Mouse (Mus musculus): ENCODE measurements around the gene 0610012G03Rik. TPM values are rescaled to one million over a fixed set of nuclear protein-coding genes. Genes with fewer than 3 reads are reported as not detected.
"Not testable (repeated sequence)": the region's sequence is repeated elsewhere in the genome, so short reads cannot be mapped to it uniquely, and the experiment has no call there.

0610012G03Rik gene
- 101 and 107 TPM in 2 replicates for polyA plus RNA-seq (2015; fragmentation: Nextera tagmentation; extraction: Ambion mirVana)

DNA sequence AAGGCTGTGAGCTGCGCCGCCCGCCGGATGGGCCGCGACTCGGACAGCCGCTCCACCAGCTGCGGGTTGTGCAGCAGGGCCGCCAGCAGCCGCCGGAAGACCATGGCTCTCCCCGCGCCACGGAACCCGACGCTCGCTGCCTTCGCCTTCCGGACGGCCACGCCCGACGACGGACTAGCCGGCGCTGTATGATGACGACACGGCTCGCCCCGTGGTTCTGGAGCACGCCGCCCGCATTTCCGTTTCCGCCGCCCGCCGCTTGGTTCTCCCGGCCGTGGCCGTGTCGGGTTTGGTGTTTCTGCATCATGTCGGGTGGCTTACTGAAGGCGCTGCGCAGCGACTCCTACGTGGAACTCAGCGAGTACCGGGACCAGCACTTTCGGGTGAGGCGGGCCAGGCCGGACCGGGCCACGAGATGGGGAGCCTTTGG, at the start of gene 0610012G03Rik, which contains the start of gene Ncbp2:
TSS of gene 0610012G03Rik (minus strand) at position 150 of the 430 bp plus-strand sequence.
TSS of gene Ncbp2 (plus strand) at position 169 of the 430 bp plus-strand sequence.
- Histone ChIP-seq H3K9me3 (no peaks in the 10 kb centered on the region), H3K4me2 (peak within 1 kb of the TSS; percentile 96), H3K36me3 (peaks cover 36% of the 10 kb centered on the region), H3K4me1 (peaks cover 38% of the 10 kb centered on the region), H3K27me3 (replicated peaks) (no peaks in the 10 kb centered on the region), H3K9ac (peak within 1 kb of the TSS; percentile 97), H3K27ac (replicated peaks) (peak within 1 kb of the TSS; percentile 97), H3K4me3 (peak within 1 kb of the TSS; percentile 74)
- under 1% methylated on average over 55 of the region's 55 CpGs for WGBS
- peak; percentile 82 for ATAC-seq (ENCODE audit: extremely low read depth, insufficient number of reproducible peaks, low FRiP score, low TSS enrichment)

DNA sequence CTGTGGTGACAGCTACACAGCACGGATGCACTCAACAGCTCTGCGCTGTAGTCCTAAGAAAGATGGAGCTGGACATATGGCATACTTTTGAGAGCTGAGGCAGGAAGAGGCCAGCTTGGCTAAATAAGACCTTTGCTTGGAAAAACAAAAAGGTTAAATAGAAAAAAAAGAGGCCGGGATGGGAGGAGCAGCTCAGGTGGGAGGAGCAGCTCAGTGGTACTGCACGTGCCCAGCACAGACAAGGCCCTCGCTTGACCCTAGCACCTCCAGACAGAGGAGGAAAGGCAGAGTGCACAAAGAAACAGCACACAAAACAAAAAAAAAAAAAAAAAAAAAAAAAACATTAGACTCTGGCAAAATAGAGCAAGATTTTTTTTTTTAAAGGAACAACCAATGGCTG, 48.1 kb upstream of the 0610012G03Rik start:
- Histone ChIP-seq H3K4me3 (no peak overlapping the region), H3K27ac (replicated peaks) (no peak overlapping the region), H3K9ac (no peak overlapping the region), H3K4me2 (no peak overlapping the region), H3K4me1 (peaks cover 4% of the 10 kb centered on the region), H3K9me3 (no peaks in the 10 kb centered on the region), H3K27me3 (replicated peaks) (no peaks in the 10 kb centered on the region), H3K36me3 (peaks cover 48% of the 10 kb centered on the region)
- ATAC-seq (ENCODE audit: extremely low read depth, insufficient number of reproducible peaks, low FRiP score, low TSS enrichment), result no peak
- 80% methylated on average over 5 of the region's 5 CpGs for WGBS

DNA sequence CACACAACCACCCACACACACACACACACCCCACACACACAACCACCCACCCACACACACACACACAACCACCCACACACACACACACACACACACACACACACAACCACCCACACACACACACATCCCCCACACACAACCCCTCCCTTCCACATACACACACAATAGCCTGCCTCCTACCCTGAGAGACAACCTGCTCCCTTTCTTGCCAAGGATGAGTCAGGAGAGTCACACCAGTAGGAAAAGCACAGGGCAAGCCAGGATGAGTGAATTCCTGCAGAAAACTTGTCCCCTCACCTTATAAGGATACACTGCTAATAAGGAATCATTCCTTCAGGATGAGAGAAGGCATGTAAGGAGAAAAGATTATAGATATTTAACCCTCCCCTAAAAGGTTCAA, 45.7 kb upstream of the 0610012G03Rik start:
- H3K9me3 ChIP-seq, result no peaks in the 10 kb centered on the region
- no peaks in the 10 kb centered on the region for H3K4me1 ChIP-seq
- no peak overlapping the region for H3K4me2 ChIP-seq
- H3K4me3 ChIP-seq, result no peak overlapping the region
- no peak overlapping the region for H3K27ac ChIP-seq (replicated peaks)
- H3K36me3 ChIP-seq, result peaks cover 52% of the 10 kb centered on the region
- no peaks in the 10 kb centered on the region for H3K27me3 ChIP-seq (replicated peaks)
- no peak overlapping the region for H3K9ac ChIP-seq
- ATAC-seq (ENCODE audit: extremely low read depth, insufficient number of reproducible peaks, low FRiP score, low TSS enrichment), result no peak

DNA sequence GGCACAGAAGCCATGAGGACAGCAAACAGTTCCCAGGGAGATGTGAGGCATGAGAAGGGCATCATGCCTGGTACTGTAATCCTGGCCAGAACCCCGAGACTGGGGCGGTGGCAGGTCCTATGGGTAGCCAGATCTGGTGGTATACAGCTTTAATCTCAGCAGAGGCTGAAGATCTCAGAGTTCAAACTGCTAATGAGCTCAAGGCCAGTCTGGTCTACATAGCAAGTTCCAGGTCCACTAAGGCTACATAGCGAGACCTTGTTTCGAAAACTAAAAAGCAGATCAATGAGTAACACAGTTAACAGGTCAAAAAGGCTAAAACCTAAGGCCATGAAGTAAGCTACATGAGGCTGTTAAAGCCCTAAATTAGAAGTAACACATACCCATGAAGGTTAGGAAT, 44.9 kb upstream of the 0610012G03Rik start:
- H3K36me3 ChIP-seq, result peaks cover 60% of the 10 kb centered on the region
- no peaks in the 10 kb centered on the region for H3K27me3 ChIP-seq (replicated peaks)
- WGBS, result 95% methylated on average over 4 of the region's 4 CpGs
- no peak overlapping the region for H3K9ac ChIP-seq
- H3K4me2 ChIP-seq, result no peak overlapping the region
- no peaks in the 10 kb centered on the region for H3K4me1 ChIP-seq
- H3K4me3 ChIP-seq, result no peak overlapping the region
- ATAC-seq (ENCODE audit: extremely low read depth, insufficient number of reproducible peaks, low FRiP score, low TSS enrichment), result no peak
- H3K9me3 ChIP-seq, result no peaks in the 10 kb centered on the region
- no peak overlapping the region for H3K27ac ChIP-seq (replicated peaks)

DNA sequence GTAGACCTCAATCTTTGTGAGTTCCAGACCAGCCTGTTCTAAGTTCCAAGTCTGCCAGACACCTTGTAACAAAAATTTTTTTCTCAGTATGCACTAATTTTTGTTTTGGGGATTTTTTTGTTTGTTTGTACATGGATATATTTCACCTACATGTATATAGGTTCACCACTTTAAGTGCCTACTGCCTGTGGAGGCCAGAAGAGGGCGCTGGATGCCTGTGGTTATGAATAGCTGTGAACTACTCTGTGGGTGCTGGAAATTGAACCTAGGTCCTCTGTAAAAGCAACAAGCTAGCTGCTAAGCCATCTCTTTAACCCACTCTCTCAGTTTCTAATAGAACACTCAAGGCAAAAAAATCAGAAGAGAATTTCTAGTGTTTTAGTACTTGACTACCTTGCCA, 43.7 kb upstream of the 0610012G03Rik start:
- Histone ChIP-seq H3K9ac (no peak overlapping the region), H3K36me3 (peaks cover 68% of the 10 kb centered on the region), H3K4me1 (no peaks in the 10 kb centered on the region), H3K27ac (replicated peaks) (no peak overlapping the region), H3K9me3 (no peaks in the 10 kb centered on the region), H3K4me3 (no peak overlapping the region), H3K4me2 (no peak overlapping the region), H3K27me3 (replicated peaks) (no peaks in the 10 kb centered on the region)
- 50% methylated on average over 1 of the region's 1 CpGs for WGBS
- no peak for ATAC-seq (ENCODE audit: extremely low read depth, insufficient number of reproducible peaks, low FRiP score, low TSS enrichment)

DNA sequence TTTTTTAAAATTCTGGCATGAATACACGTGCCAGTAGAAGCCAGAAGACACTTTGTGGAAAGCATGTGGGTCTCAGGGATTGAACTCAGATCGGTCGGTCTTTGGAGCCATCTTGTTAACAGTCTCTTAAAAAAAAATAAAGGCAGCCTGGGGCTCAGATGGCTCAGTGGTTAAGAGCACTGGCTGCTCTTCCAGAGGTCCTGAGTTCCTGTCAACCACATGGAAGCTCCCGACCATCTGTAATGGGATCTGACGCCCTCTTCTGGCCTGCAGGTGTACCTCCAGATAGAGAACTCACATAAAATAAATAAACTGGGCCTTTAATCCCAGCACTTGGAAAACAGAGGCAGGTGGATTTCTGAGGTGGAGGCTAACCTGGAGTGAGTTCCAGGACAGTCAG, 32.7 kb upstream of the 0610012G03Rik start:
- no peak overlapping the region for H3K4me2 ChIP-seq
- no peaks in the 10 kb centered on the region for H3K9me3 ChIP-seq
- no peak overlapping the region for H3K4me3 ChIP-seq
- WGBS, result 76% methylated on average over 5 of the region's 5 CpGs
- H3K9ac ChIP-seq, result no peak overlapping the region
- no peaks in the 10 kb centered on the region for H3K4me1 ChIP-seq
- ATAC-seq (ENCODE audit: extremely low read depth, insufficient number of reproducible peaks, low FRiP score, low TSS enrichment), result no peak
- H3K27ac ChIP-seq (replicated peaks), result no peak overlapping the region
- H3K36me3 ChIP-seq, result peaks cover 72% of the 10 kb centered on the region
- no peaks in the 10 kb centered on the region for H3K27me3 ChIP-seq (replicated peaks)

DNA sequence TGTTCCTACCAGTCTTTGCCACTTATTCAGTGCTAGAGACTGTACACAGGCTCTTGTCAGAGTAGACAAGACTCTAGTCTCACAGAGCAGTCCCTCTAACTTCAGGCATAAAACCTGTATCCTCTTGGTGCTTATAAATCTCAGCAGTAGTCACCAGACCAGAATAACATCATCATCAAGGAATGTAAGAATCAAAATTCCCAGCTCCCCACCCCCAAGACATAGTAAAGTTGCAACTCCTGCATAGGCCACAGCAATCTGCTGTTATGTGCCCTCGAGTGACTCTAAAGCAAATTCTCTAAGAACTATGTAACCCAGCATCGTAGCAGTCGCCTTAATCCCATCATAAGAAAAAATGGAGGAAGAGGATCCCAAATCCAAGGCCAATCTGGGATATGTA, 31.2 kb upstream of the 0610012G03Rik start:
- no peak overlapping the region for H3K4me3 ChIP-seq
- peaks cover 76% of the 10 kb centered on the region for H3K36me3 ChIP-seq
- no peak overlapping the region for H3K27ac ChIP-seq (replicated peaks)
- 82% methylated on average over 3 of the region's 3 CpGs for WGBS
- H3K4me2 ChIP-seq, result no peak overlapping the region
- H3K4me1 ChIP-seq, result no peaks in the 10 kb centered on the region
- ATAC-seq (ENCODE audit: extremely low read depth, insufficient number of reproducible peaks, low FRiP score, low TSS enrichment), result no peak
- no peak overlapping the region for H3K9ac ChIP-seq
- H3K27me3 ChIP-seq (replicated peaks), result no peaks in the 10 kb centered on the region
- no peaks in the 10 kb centered on the region for H3K9me3 ChIP-seq

DNA sequence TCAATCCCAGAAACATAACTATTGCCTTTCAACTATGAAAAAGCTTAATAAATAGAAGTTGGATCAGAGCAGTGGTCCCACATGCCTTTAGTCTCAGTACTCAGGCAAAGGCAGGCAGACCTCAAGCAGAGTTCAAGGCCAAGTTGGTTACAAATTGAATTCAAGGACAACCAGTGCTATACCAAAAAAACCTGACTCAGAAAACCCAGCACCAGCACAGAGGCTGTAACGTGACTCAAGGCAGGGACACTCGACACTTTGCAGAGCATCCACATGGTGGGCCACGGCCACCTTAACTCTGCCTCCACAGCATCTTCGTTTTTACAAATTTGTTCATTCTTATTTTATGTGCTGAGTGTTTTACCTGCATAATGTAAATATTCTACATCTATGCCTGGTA, 27.0 kb upstream of the 0610012G03Rik start:
- no peaks in the 10 kb centered on the region for H3K9me3 ChIP-seq
- no peaks in the 10 kb centered on the region for H3K27me3 ChIP-seq (replicated peaks)
- no peak overlapping the region for H3K9ac ChIP-seq
- ATAC-seq (ENCODE audit: extremely low read depth, insufficient number of reproducible peaks, low FRiP score, low TSS enrichment), result no peak
- H3K27ac ChIP-seq (replicated peaks), result no peak overlapping the region
- WGBS, result 85% methylated on average over 4 of the region's 4 CpGs
- H3K4me2 ChIP-seq, result no peak overlapping the region
- no peaks in the 10 kb centered on the region for H3K4me1 ChIP-seq
- H3K4me3 ChIP-seq, result no peak overlapping the region
- peaks cover 81% of the 10 kb centered on the region for H3K36me3 ChIP-seq

DNA sequence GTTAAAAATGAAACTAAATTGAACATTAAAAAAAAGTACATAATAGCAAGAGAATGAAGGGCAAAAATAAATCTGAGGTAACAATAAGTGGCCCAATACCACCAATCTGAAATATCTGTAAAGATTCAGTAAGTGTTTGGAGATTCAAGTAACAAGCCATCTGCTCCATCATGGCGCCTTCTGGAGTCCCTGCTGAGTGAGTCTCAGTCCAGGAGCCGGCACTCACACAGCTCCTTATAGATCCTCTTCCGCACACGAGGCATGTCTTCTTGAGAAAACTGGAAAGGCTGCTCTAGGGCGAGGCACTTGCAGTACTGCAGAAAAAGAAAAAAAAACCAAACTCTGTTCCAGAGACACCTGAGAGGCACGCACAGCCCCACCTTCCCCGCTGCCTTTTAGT, 14.9 kb upstream of the 0610012G03Rik start:
- H3K4me1 ChIP-seq, result no peaks in the 10 kb centered on the region
- 84% methylated on average over 7 of the region's 7 CpGs for whole genome bisulfite sequencing
- no peak for ATAC-seq (ENCODE audit: extremely low read depth, insufficient number of reproducible peaks, low FRiP score, low TSS enrichment)

DNA sequence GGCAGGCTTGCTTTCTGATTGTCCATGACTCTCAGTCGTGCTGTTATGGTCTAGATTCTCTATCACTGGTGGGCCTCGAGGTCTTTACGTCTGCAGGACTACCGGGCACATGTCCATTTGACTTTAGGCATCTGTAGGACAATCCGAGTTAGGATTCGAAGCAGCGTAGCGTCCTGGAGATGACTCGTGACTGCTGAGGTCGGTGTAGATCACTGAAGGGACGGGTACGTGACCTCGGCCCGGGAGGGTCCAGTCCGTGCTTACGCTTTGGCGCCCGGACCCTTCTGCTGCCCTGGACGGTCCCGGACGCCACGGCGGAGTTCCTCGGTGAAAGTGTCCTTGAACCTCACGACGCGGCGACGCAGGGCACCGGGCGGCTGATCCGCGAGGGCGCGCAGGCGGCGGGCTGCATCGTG, 385 bp downstream of the 0610012G03Rik start:
- Histone ChIP-seq H3K4me1 (peaks cover 38% of the 10 kb centered on the region), H3K27me3 (replicated peaks) (no peaks in the 10 kb centered on the region), H3K9me3 (no peaks in the 10 kb centered on the region), H3K4me2 (peak overlapping the region; percentile 96), H3K36me3 (peaks cover 36% of the 10 kb centered on the region), H3K27ac (replicated peaks) (peak overlapping the region; percentile 97), H3K4me3 (peak overlapping the region; percentile 74), H3K9ac (peak overlapping the region; percentile 97)
- ATAC-seq (ENCODE audit: extremely low read depth, insufficient number of reproducible peaks, low FRiP score, low TSS enrichment), result no peak
- WGBS, result under 1% methylated on average over 38 of the region's 38 CpGs

More for the DNA sequence above, 14.9 kb upstream of the 0610012G03Rik start:
- Histone ChIP-seq H3K4me2 (no peak overlapping the region), H3K9ac (no peak overlapping the region), H3K27me3 (replicated peaks) (no peaks in the 10 kb centered on the region), H3K4me3 (no peak overlapping the region), H3K36me3 (peaks cover 93% of the 10 kb centered on the region), H3K27ac (replicated peaks) (no peak overlapping the region), H3K9me3 (no peaks in the 10 kb centered on the region)

DNA sequence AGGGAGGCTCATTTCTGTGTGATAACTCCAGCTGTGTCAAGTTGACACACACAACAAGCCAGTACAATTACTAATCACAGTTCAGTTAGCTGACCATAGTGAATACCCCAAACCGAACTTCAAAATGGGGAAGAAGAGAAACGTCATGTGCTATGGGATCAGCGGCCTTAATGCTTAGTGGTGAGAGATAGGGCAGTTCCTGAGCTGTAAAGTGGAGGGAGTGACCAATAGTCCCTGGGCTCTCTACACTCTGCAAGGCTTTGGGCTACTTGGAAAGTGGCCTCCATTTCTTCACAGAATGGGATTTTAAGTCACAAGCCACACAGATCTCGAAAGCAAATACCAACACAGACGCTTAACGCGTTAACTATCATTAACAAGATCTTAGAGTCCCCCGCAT, 961 bp downstream of the 0610012G03Rik start:
- Histone ChIP-seq H3K9ac (peak overlapping the region; percentile 97), H3K9me3 (no peaks in the 10 kb centered on the region), H3K27me3 (replicated peaks) (no peaks in the 10 kb centered on the region), H3K4me1 (peaks cover 38% of the 10 kb centered on the region), H3K36me3 (peaks cover 33% of the 10 kb centered on the region), H3K27ac (replicated peaks) (peak overlapping the region; percentile 97), H3K4me3 (peak overlapping the region; percentile 74), H3K4me2 (peak overlapping the region; percentile 96)
- 18% methylated on average over 8 of the region's 8 CpGs for WGBS
- ATAC-seq (ENCODE audit: extremely low read depth, insufficient number of reproducible peaks, low FRiP score, low TSS enrichment), result no peak

DNA sequence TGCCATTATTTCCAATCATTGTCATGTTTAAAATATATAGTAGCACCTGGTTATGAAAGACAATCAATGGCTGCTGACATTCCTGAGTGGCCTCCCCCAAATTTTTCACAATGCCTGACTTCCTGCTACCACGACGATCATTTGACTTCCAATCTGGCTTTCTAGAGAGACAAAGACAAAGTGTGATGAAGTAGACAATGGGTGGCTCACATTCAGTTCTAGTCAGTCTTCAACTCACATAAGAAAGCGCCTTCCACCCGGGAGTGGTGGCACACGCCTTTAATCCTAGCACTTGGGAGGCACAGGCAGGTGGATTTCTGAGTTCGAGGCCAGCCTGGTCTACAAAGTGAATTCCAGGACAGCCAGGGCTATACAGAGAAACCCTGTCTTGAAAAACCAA, 2.3 kb downstream of the 0610012G03Rik start:
- not testable (repeated sequence) for H3K27ac ChIP-seq (replicated peaks); H3K27me3 ChIP-seq (replicated peaks); ATAC-seq (ENCODE audit: extremely low read depth, insufficient number of reproducible peaks, low FRiP score, low TSS enrichment); H3K9me3 ChIP-seq
- Histone ChIP-seq H3K4me1 (peaks cover 38% of the 10 kb centered on the region), H3K4me2 (peak overlapping the region; percentile 96), H3K9ac (0 out of 2 replicates have a peak overlapping the region, but pooled peaks have one; percentile 33), H3K36me3 (peaks cover 19% of the 10 kb centered on the region; the same call in 1 of the 2 replicates), H3K4me3 (peak overlapping the region; percentile 74)
- 83% methylated on average over 6 of the region's 6 CpGs for WGBS
